Mouse (Mus musculus): ENCODE measurements around the gene Apoc3. TPM values are rescaled to one million over a fixed set of nuclear protein-coding genes. Genes with fewer than 3 reads are reported as not detected.
A peak's percentile ranks its signal among the peaks of the same experiment; 100 is the strongest.

Apoc3 gene
- polyA plus RNA-seq, 1 experiment = 4,906 TPM

GRCm38 (mm10) chr9:46223090-46223489 lies 12.3 kb downstream of the Apoc3 start:
- Histone ChIP-seq H3K36me3 (ENCODE audit: control insufficient read depth, insufficient read depth, low read length) (peaks cover 26% of the 10 kb centered on the region), H3K27ac (ENCODE audit: insufficient read depth, low read depth, low read length) (peak overlapping the region; percentile 86), H3K27me3 (ENCODE audit: control insufficient read depth, insufficient read depth, low read length) (no peaks in the 10 kb centered on the region), H3K4me1 (ENCODE audit: control insufficient read depth, insufficient read depth, insufficient read length, low read length) (peaks cover 46% of the 10 kb centered on the region), H3K4me3 (ENCODE audit: low read depth, low read length) (no peak overlapping the region)
- WGBS = 81% methylated on average over 6 of the region's 6 CpGs
- TF ChIP-seq CTCF (IDR thresholded peaks at IDR 0.05; ENCODE audit: extremely low read depth, insufficient read length, insufficient replicate concordance, low read depth, low read length) (no peak), POLR2A (IDR thresholded peaks at IDR 0.05; ENCODE audit: low read depth, low read length) (no peak)

- Histone ChIP-seq H3K27ac (ENCODE audit: insufficient read depth, low read depth, low read length) (no peak overlapping the region), H3K4me3 (ENCODE audit: low read depth, low read length) (no peak overlapping the region), H3K36me3 (ENCODE audit: control insufficient read depth, insufficient read depth, low read length) (peaks cover 27% of the 10 kb centered on the region), H3K27me3 (ENCODE audit: control insufficient read depth, insufficient read depth, low read length) (no peaks in the 10 kb centered on the region), H3K4me1 (ENCODE audit: control insufficient read depth, insufficient read depth, insufficient read length, low read length) (peaks cover 14% of the 10 kb centered on the region)
- WGBS = 78% methylated on average over 9 of the region's 9 CpGs
- no peak for TF ChIP-seq POLR2A (IDR thresholded peaks at IDR 0.05; ENCODE audit: low read depth, low read length)
- TF ChIP-seq CTCF (IDR thresholded peaks at IDR 0.05; ENCODE audit: extremely low read depth, insufficient read length, insufficient replicate concordance, low read depth, low read length) = no peak
These were observed 17.3 kb downstream of the Apoc3 start for GRCm38 (mm10) chr9:46218176-46218575.

- TF ChIP-seq POLR2A (IDR thresholded peaks at IDR 0.05; ENCODE audit: low read depth, low read length) = no peak
- TF ChIP-seq CTCF (IDR thresholded peaks at IDR 0.05; ENCODE audit: extremely low read depth, insufficient read length, insufficient replicate concordance, low read depth, low read length) = no peak
- Histone ChIP-seq H3K36me3 (ENCODE audit: control insufficient read depth, insufficient read depth, low read length) (peaks cover 31% of the 10 kb centered on the region), H3K4me1 (ENCODE audit: control insufficient read depth, insufficient read depth, insufficient read length, low read length) (peaks cover 12% of the 10 kb centered on the region), H3K27me3 (ENCODE audit: control insufficient read depth, insufficient read depth, low read length) (no peaks in the 10 kb centered on the region), H3K27ac (ENCODE audit: insufficient read depth, low read depth, low read length) (no peak overlapping the region), H3K4me3 (ENCODE audit: low read depth, low read length) (no peak overlapping the region)
- 87% methylated on average over 13 of the region's 13 CpGs for WGBS
These were observed 18.5 kb downstream of the Apoc3 start for GRCm38 (mm10) chr9:46216744-46217470.

- WGBS = 72% methylated on average over 11 of the region's 11 CpGs
- H3K27me3 ChIP-seq (ENCODE audit: control insufficient read depth, insufficient read depth, low read length) = no peaks in the 10 kb centered on the region
- H3K27ac ChIP-seq (ENCODE audit: insufficient read depth, low read depth, low read length) = no peak overlapping the region
- TF ChIP-seq POLR2A (IDR thresholded peaks at IDR 0.05; ENCODE audit: low read depth, low read length) = no peak
- no peak for TF ChIP-seq CTCF (IDR thresholded peaks at IDR 0.05; ENCODE audit: extremely low read depth, insufficient read length, insufficient replicate concordance, low read depth, low read length)
- H3K36me3 ChIP-seq (ENCODE audit: control insufficient read depth, insufficient read depth, low read length) = peaks cover 26% of the 10 kb centered on the region
- H3K4me3 ChIP-seq (ENCODE audit: low read depth, low read length) = no peak overlapping the region
- H3K4me1 ChIP-seq (ENCODE audit: control insufficient read depth, insufficient read depth, insufficient read length, low read length) = peaks cover 3% of the 10 kb centered on the region; the same call in 1 of the 2 replicates
These were observed 19.8 kb downstream of the Apoc3 start for GRCm38 (mm10) chr9:46215338-46216322.

- 93% methylated on average over 10 of the region's 10 CpGs for WGBS
- Histone ChIP-seq H3K27ac (ENCODE audit: insufficient read depth, low read depth, low read length) (no peak overlapping the region), H3K36me3 (ENCODE audit: control insufficient read depth, insufficient read depth, low read length) (peaks cover 25% of the 10 kb centered on the region), H3K4me3 (ENCODE audit: low read depth, low read length) (no peak overlapping the region), H3K27me3 (ENCODE audit: control insufficient read depth, insufficient read depth, low read length) (no peaks in the 10 kb centered on the region), H3K4me1 (ENCODE audit: control insufficient read depth, insufficient read depth, insufficient read length, low read length) (peaks cover 3% of the 10 kb centered on the region; the same call in 1 of the 2 replicates)
- TF ChIP-seq CTCF (IDR thresholded peaks at IDR 0.05; ENCODE audit: extremely low read depth, insufficient read length, insufficient replicate concordance, low read depth, low read length) (no peak), POLR2A (IDR thresholded peaks at IDR 0.05; ENCODE audit: low read depth, low read length) (no peak)
These were observed 20.5 kb downstream of the Apoc3 start for GRCm38 (mm10) chr9:46214946-46215337.

- no peak overlapping the region for H3K4me3 ChIP-seq (ENCODE audit: low read depth, low read length)
- H3K4me1 ChIP-seq (ENCODE audit: control insufficient read depth, insufficient read depth, insufficient read length, low read length) = peaks cover 3% of the 10 kb centered on the region; the same call in 1 of the 2 replicates
- TF ChIP-seq POLR2A (IDR thresholded peaks at IDR 0.05; ENCODE audit: low read depth, low read length) = no peak
- TF ChIP-seq CTCF (IDR thresholded peaks at IDR 0.05; ENCODE audit: extremely low read depth, insufficient read length, insufficient replicate concordance, low read depth, low read length) = no peak
- H3K36me3 ChIP-seq (ENCODE audit: control insufficient read depth, insufficient read depth, low read length) = peaks cover 23% of the 10 kb centered on the region
- H3K27ac ChIP-seq (ENCODE audit: insufficient read depth, low read depth, low read length) = no peak overlapping the region
- 61% methylated on average over 4 of the region's 4 CpGs for WGBS
- no peaks in the 10 kb centered on the region for H3K27me3 ChIP-seq (ENCODE audit: control insufficient read depth, insufficient read depth, low read length)
These were observed 21.2 kb downstream of the Apoc3 start for GRCm38 (mm10) chr9:46214276-46214675.

- Histone ChIP-seq H3K27me3 (ENCODE audit: control insufficient read depth, insufficient read depth, low read length) (no peaks in the 10 kb centered on the region), H3K27ac (ENCODE audit: insufficient read depth, low read depth, low read length) (no peak overlapping the region), H3K4me3 (ENCODE audit: low read depth, low read length) (no peak overlapping the region), H3K4me1 (ENCODE audit: control insufficient read depth, insufficient read depth, insufficient read length, low read length) (peaks cover 17% of the 10 kb centered on the region), H3K36me3 (ENCODE audit: control insufficient read depth, insufficient read depth, low read length) (peaks cover 28% of the 10 kb centered on the region)
- WGBS = 94% methylated on average over 12 of the region's 12 CpGs
- no peak for TF ChIP-seq CTCF (IDR thresholded peaks at IDR 0.05; ENCODE audit: extremely low read depth, insufficient read length, insufficient replicate concordance, low read depth, low read length)
- TF ChIP-seq POLR2A (IDR thresholded peaks at IDR 0.05; ENCODE audit: low read depth, low read length) = no peak
These were observed 25.0 kb downstream of the Apoc3 start for GRCm38 (mm10) chr9:46210473-46210872.
